ENCODE assay signal across 8 mouse cellular contexts in the genomic region with DNA sequence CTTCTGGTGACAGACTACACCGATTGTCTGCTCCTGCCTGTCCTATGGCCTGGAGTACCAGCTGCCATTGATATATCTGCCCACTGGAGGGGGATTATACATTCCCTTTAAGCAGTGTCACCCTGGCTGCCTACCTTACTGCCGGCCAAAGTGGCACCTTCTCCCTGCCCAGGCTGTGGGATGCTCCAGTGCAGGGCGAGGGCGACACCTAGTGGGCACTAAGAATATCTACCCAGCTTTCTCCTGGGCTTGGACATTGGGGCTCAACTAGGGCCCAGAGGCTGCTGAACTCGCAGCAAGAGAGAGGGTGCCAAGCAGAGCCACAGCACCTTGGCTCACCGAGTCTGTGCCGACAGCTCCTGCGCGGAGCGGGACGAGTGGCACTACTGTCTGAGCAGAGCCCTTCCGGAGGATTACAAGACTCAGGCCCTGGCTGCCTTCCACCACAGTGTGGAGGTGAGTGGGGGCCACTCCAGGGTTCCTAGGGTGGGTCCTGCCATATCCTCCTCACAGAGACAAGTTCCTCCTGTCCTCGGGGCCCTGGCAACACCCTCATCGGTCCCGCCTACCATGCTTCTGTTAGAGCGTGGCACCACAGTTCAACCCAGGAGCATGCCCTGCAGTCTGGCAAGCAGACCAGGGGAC. TPM values are rescaled to one million over a fixed set of nuclear protein-coding genes. Genes with fewer than 3 reads are reported as not detected.
A peak's percentile ranks its signal among the peaks of the same experiment; 100 is the strongest.
DNase-seq lines count a peak whose midpoint lies in the region; ATAC-seq and TF ChIP-seq lines count a peak whose summit lies in the region.

No protein-coding gene starts in this region.

- no peaks in the 10 kb centered on the region for H3K79me2 ChIP-seq in liver, adult 2 months (ENCODE audit: control insufficient read depth, insufficient read depth, low read length)

- TF ChIP-seq CTCF in liver, adult 2 months (IDR thresholded peaks at IDR 0.05; ENCODE audit: low read depth, low read length) = peak; percentile 97

- H3K27me3 ChIP-seq in embryonic facial prominence, embryonic 12.5 days = 0 out of 2 replicates have a peak, but pooled peaks cover 3% of the 10 kb centered on the region
- no peaks in the 10 kb centered on the region for H3K27me3 ChIP-seq in liver, adult 2 months (ENCODE audit: control insufficient read depth, insufficient read depth, low read length)

- peaks cover 2% of the 10 kb centered on the region; the same call in 1 of the 2 replicates for H3K4me1 ChIP-seq in embryonic facial prominence, embryonic 12.5 days
- no peaks in the 10 kb centered on the region for H3K4me1 ChIP-seq in liver, adult 2 months (ENCODE audit: control insufficient read depth, insufficient read depth, low read length)

- H3K36me3 ChIP-seq in embryonic facial prominence, embryonic 12.5 days = no peaks in the 10 kb centered on the region
- H3K36me3 ChIP-seq in liver, adult 2 months (ENCODE audit: control insufficient read depth, insufficient read depth, low read length) = no peaks in the 10 kb centered on the region

- no peak overlapping the region for H3K9ac ChIP-seq in embryonic facial prominence, embryonic 12.5 days
- H3K9ac ChIP-seq in liver, adult 2 months (ENCODE audit: low read depth, low read length) = no peak overlapping the region

- WGBS in embryonic facial prominence, embryonic 12.5 days = 33% methylated on average over 16 of the region's 16 CpGs
- 29% methylated on average over 16 of the region's 16 CpGs for WGBS in liver, adult 2 months

- peak; percentile 67; the same call in 1 of the 2 replicates for ATAC-seq in embryonic facial prominence, embryonic 12.5 days (ENCODE audit: insufficient number of reproducible peaks, insufficient read depth, low FRiP score, low TSS enrichment)
- peak; percentile 77 for ATAC-seq in monocyte, adult 5-6 weeks (replicated peaks; ENCODE audit: insufficient number of reproducible peaks, low FRiP score, low TSS enrichment, poor library complexity, severe bottlenecking)

- TF ChIP-seq POLR2A in liver, adult 2 months (IDR thresholded peaks at IDR 0.05; ENCODE audit: extremely low read depth, insufficient read depth, low read length) = no peak

- H3K4me2 ChIP-seq in embryonic facial prominence, embryonic 12.5 days (replicated peaks) = no peak overlapping the region

- DNase-seq in A20 (ENCODE audit: low read depth, low spot score) = peak; percentile 73
- DNase-seq in adrenal gland, postnatal 25 days = peak; percentile 77
- DNase-seq in heart, adult 8-10 months (ENCODE audit: low spot score) = peak; percentile 72
- DNase-seq in kidney, adult 9 months = peak; percentile 72
- peak; percentile 40 for DNase-seq in liver, adult 2 months (ENCODE audit: extremely low read depth, low read depth, low spot score)
- DNase-seq in spleen, postnatal 36 days (ENCODE audit: low spot score in 2 of 2) = peak; percentile 36 to 45

- no peak overlapping the region for H3K4me3 ChIP-seq in embryonic facial prominence, embryonic 12.5 days
- H3K4me3 ChIP-seq in liver, adult 2 months (ENCODE audit: insufficient read depth, low read depth, low read length) = no peak overlapping the region

- no peaks in the 10 kb centered on the region for H3K9me3 ChIP-seq in embryonic facial prominence, embryonic 12.5 days

- no peak overlapping the region for H3K27ac ChIP-seq in embryonic facial prominence, embryonic 12.5 days
- H3K27ac ChIP-seq in liver, adult 2 months (replicated peaks; ENCODE audit: insufficient read depth, low read depth, low read length) = no peak overlapping the region

RNA-seq across cellular contexts. Expression of a gene that starts 23.9 kb away (rescaled TPM):
- total RNA-seq in adrenal gland, postnatal 25 days (2021) = 44.1 and 49.9 TPM in 2 replicates
- 29.7 and 34.0 TPM in 2 replicates for polyA plus RNA-seq in embryonic facial prominence, embryonic 12.5 days (2016; fragmentation: Nextera tagmentation; extraction: Ambion mirVana)
- total RNA-seq in heart, adult 8-10 months (2022) = 10 to 100 TPM; 20.0 to 24.9 (median 21.8) TPM
- 16.3 and 18.4 TPM in 2 replicates for total RNA-seq in liver, adult 2 months (2014; rRNA removed)
- 4.8 and 5.2 TPM in 2 replicates for polyA plus RNA-seq in liver, adult 2 months (2012; rRNA removed)
- 62.5 to 89.1 TPM (median 62.9 TPM) in 3 replicates for total RNA-seq in monocyte, adult 5-6 weeks (2017)
